Mouse (Mus musculus): ENCODE results near the gene Nav2. TPM values are rescaled to one million over a fixed set of nuclear protein-coding genes. Genes with fewer than 3 reads are reported as not detected.

Gene Nav2
- polyA plus RNA-seq, 1 experiment from 2014 or later = 34.9 TPM

- no peak overlapping the region for H3K4me3 ChIP-seq (ENCODE audit: control insufficient read depth in 1 of 2, insufficient read depth in 1 of 2, low read depth in 1 of 2, low read length in 2 of 2)
- H3K4me1 ChIP-seq (ENCODE audit: control insufficient read depth in 2 of 2, insufficient read depth in 2 of 2, low read length in 2 of 2) = peaks cover 37 to 56% of the 10 kb centered on the region in 2 experiments
- peak overlapping the region; percentile 50 for H3K9ac ChIP-seq (ENCODE audit: low read length)
- 26% methylated on average over 9 of the region's 9 CpGs for WGBS
- H3K36me3 ChIP-seq (ENCODE audit: control insufficient read depth, insufficient read depth, low read length) = no peaks in the 10 kb centered on the region
- peak overlapping the region; percentile 0 to 46; a peak in 3 of 4 replicates for H3K27ac ChIP-seq (replicated peaks in 1 of 2; ENCODE audit: control insufficient read depth in 1 of 2, insufficient read depth in 1 of 2, low read depth in 2 of 2, low read length in 2 of 2)
- H3K27me3 ChIP-seq (ENCODE audit: control insufficient read depth, insufficient read depth, low read length) = no peaks in the 10 kb centered on the region
- no peak overlapping the region for H3K4me2 ChIP-seq (ENCODE audit: low read length)
- no peaks in the 10 kb centered on the region for H3K9me3 ChIP-seq (ENCODE audit: control insufficient read depth, low read length)
- no peak for ATAC-seq (ENCODE audit: insufficient number of reproducible peaks, insufficient read depth, low FRiP score, low read depth)
These were observed 253.6 kb downstream of the Nav2 start for GRCm38 (mm10) chr7:49162079-49162478.

- Histone ChIP-seq H3K36me3 (ENCODE audit: control insufficient read depth, insufficient read depth, low read length) (no peaks in the 10 kb centered on the region), H3K4me2 (ENCODE audit: low read length) (no peak overlapping the region), H3K4me3 (ENCODE audit: control insufficient read depth in 1 of 2, insufficient read depth in 1 of 2, low read depth in 1 of 2, low read length in 2 of 2) (no peak overlapping the region), H3K27me3 (ENCODE audit: control insufficient read depth, insufficient read depth, low read length) (no peaks in the 10 kb centered on the region), H3K9me3 (ENCODE audit: control insufficient read depth, low read length) (no peaks in the 10 kb centered on the region), H3K4me1 (ENCODE audit: control insufficient read depth in 2 of 2, insufficient read depth in 2 of 2, low read length in 2 of 2) (peaks cover 34 to 49% of the 10 kb centered on the region in 2 experiments), H3K9ac (ENCODE audit: low read length) (0 out of 2 replicates have a peak overlapping the region, but pooled peaks have one; percentile 7), H3K27ac (replicated peaks in 1 of 2; ENCODE audit: control insufficient read depth in 1 of 2, insufficient read depth in 1 of 2, low read depth in 2 of 2, low read length in 2 of 2) (peak overlapping the region in 1 of 2 experiments; percentile 10; a peak in 1 of 4 replicates)
- 60% methylated on average over 11 of the region's 11 CpGs for WGBS
- no peak for ATAC-seq (ENCODE audit: insufficient number of reproducible peaks, insufficient read depth, low FRiP score, low read depth)
These were observed 255.3 kb downstream of the Nav2 start for GRCm38 (mm10) chr7:49163789-49164188.

- Histone ChIP-seq H3K4me1 (ENCODE audit: control insufficient read depth in 2 of 2, insufficient read depth in 2 of 2, low read length in 2 of 2) (peaks cover 23 to 38% of the 10 kb centered on the region in 2 experiments), H3K9me3 (ENCODE audit: control insufficient read depth, low read length) (no peaks in the 10 kb centered on the region), H3K9ac (ENCODE audit: low read length) (no peak overlapping the region), H3K36me3 (ENCODE audit: control insufficient read depth, insufficient read depth, low read length) (no peaks in the 10 kb centered on the region), H3K4me2 (ENCODE audit: low read length) (no peak overlapping the region), H3K27me3 (ENCODE audit: control insufficient read depth, insufficient read depth, low read length) (no peaks in the 10 kb centered on the region), H3K27ac (replicated peaks in 1 of 2; ENCODE audit: control insufficient read depth in 1 of 2, insufficient read depth in 1 of 2, low read depth in 2 of 2, low read length in 2 of 2) (no peak overlapping the region), H3K4me3 (ENCODE audit: control insufficient read depth in 1 of 2, insufficient read depth in 1 of 2, low read depth in 1 of 2, low read length in 2 of 2) (no peak overlapping the region)
- WGBS = 87% methylated on average over 8 of the region's 8 CpGs
- no peak for ATAC-seq (ENCODE audit: insufficient number of reproducible peaks, insufficient read depth, low FRiP score, low read depth)
These were observed 256.4 kb downstream of the Nav2 start for GRCm38 (mm10) chr7:49164868-49165267.

GRCm38 (mm10) chr7:49172926-49173325, 264.4 kb downstream of the Nav2 start:
- peaks cover 25 to 33% of the 10 kb centered on the region in 2 experiments for H3K4me1 ChIP-seq (ENCODE audit: control insufficient read depth in 2 of 2, insufficient read depth in 2 of 2, low read length in 2 of 2)
- H3K9ac ChIP-seq (ENCODE audit: low read length) = no peak overlapping the region
- H3K4me2 ChIP-seq (ENCODE audit: low read length) = no peak overlapping the region
- no peak overlapping the region; a peak in 1 of 4 replicates for H3K27ac ChIP-seq (replicated peaks in 1 of 2; ENCODE audit: control insufficient read depth in 1 of 2, insufficient read depth in 1 of 2, low read depth in 2 of 2, low read length in 2 of 2)
- 52% methylated on average over 3 of the region's 3 CpGs for WGBS
- no peak overlapping the region for H3K4me3 ChIP-seq (ENCODE audit: control insufficient read depth in 1 of 2, insufficient read depth in 1 of 2, low read depth in 1 of 2, low read length in 2 of 2)
- no peak for ATAC-seq (ENCODE audit: insufficient number of reproducible peaks, insufficient read depth, low FRiP score, low read depth)
- no peaks in the 10 kb centered on the region for H3K27me3 ChIP-seq (ENCODE audit: control insufficient read depth, insufficient read depth, low read length)
- no peaks in the 10 kb centered on the region for H3K9me3 ChIP-seq (ENCODE audit: control insufficient read depth, low read length)
- H3K36me3 ChIP-seq (ENCODE audit: control insufficient read depth, insufficient read depth, low read length) = no peaks in the 10 kb centered on the region

- WGBS = 76% methylated on average over 9 of the region's 9 CpGs
- H3K36me3 ChIP-seq (ENCODE audit: control insufficient read depth, insufficient read depth, low read length) = no peaks in the 10 kb centered on the region
- ATAC-seq (ENCODE audit: insufficient number of reproducible peaks, insufficient read depth, low FRiP score, low read depth) = no peak
- H3K4me2 ChIP-seq (ENCODE audit: low read length) = no peak overlapping the region
- no peaks in the 10 kb centered on the region for H3K27me3 ChIP-seq (ENCODE audit: control insufficient read depth, insufficient read depth, low read length)
- H3K27ac ChIP-seq (replicated peaks in 1 of 2; ENCODE audit: control insufficient read depth in 1 of 2, insufficient read depth in 1 of 2, low read depth in 2 of 2, low read length in 2 of 2) = no peak overlapping the region; a peak in 1 of 4 replicates
- H3K4me3 ChIP-seq (ENCODE audit: control insufficient read depth in 1 of 2, insufficient read depth in 1 of 2, low read depth in 1 of 2, low read length in 2 of 2) = no peak overlapping the region
- peaks cover 28 to 47% of the 10 kb centered on the region in 2 experiments for H3K4me1 ChIP-seq (ENCODE audit: control insufficient read depth in 2 of 2, insufficient read depth in 2 of 2, low read length in 2 of 2)
- H3K9ac ChIP-seq (ENCODE audit: low read length) = no peak overlapping the region
- no peaks in the 10 kb centered on the region for H3K9me3 ChIP-seq (ENCODE audit: control insufficient read depth, low read length)
These were observed 267.4 kb downstream of the Nav2 start for GRCm38 (mm10) chr7:49175784-49176409.

GRCm38 (mm10) chr7:49176590-49177201, 268.2 kb downstream of the Nav2 start:
- H3K27ac ChIP-seq (replicated peaks in 1 of 2; ENCODE audit: control insufficient read depth in 1 of 2, insufficient read depth in 1 of 2, low read depth in 2 of 2, low read length in 2 of 2) = peak overlapping the region; percentile 23 to 58; a peak in 1 of 4 replicates

GRCm38 (mm10) chr7:49178217-49178616, 269.7 kb downstream of the Nav2 start:
- no peaks in the 10 kb centered on the region for H3K9me3 ChIP-seq (ENCODE audit: control insufficient read depth, low read length)
- H3K4me2 ChIP-seq (ENCODE audit: low read length) = no peak overlapping the region
- H3K4me1 ChIP-seq (ENCODE audit: control insufficient read depth in 2 of 2, insufficient read depth in 2 of 2, low read length in 2 of 2) = peaks cover 29 to 52% of the 10 kb centered on the region in 2 experiments
- no peaks in the 10 kb centered on the region for H3K27me3 ChIP-seq (ENCODE audit: control insufficient read depth, insufficient read depth, low read length)
- ATAC-seq (ENCODE audit: insufficient number of reproducible peaks, insufficient read depth, low FRiP score, low read depth) = no peak
- H3K4me3 ChIP-seq (ENCODE audit: control insufficient read depth in 1 of 2, insufficient read depth in 1 of 2, low read depth in 1 of 2, low read length in 2 of 2) = no peak overlapping the region
- no peak overlapping the region for H3K27ac ChIP-seq (replicated peaks in 1 of 2; ENCODE audit: control insufficient read depth in 1 of 2, insufficient read depth in 1 of 2, low read depth in 2 of 2, low read length in 2 of 2)
- 44% methylated on average over 4 of the region's 4 CpGs for WGBS
- no peaks in the 10 kb centered on the region for H3K36me3 ChIP-seq (ENCODE audit: control insufficient read depth, insufficient read depth, low read length)
- no peak overlapping the region for H3K9ac ChIP-seq (ENCODE audit: low read length)

More at GRCm38 (mm10) chr7:49176590-49177201, 268.2 kb downstream of the Nav2 start:
- no peaks in the 10 kb centered on the region for H3K36me3 ChIP-seq (ENCODE audit: control insufficient read depth, insufficient read depth, low read length)
- H3K27me3 ChIP-seq (ENCODE audit: control insufficient read depth, insufficient read depth, low read length) = no peaks in the 10 kb centered on the region
- H3K4me1 ChIP-seq (ENCODE audit: control insufficient read depth in 2 of 2, insufficient read depth in 2 of 2, low read length in 2 of 2) = peaks cover 34 to 55% of the 10 kb centered on the region in 2 experiments
- ATAC-seq (ENCODE audit: insufficient number of reproducible peaks, insufficient read depth, low FRiP score, low read depth) = no peak
- no peak overlapping the region for H3K9ac ChIP-seq (ENCODE audit: low read length)
- H3K9me3 ChIP-seq (ENCODE audit: control insufficient read depth, low read length) = no peaks in the 10 kb centered on the region
- no peak overlapping the region for H3K4me3 ChIP-seq (ENCODE audit: control insufficient read depth in 1 of 2, insufficient read depth in 1 of 2, low read depth in 1 of 2, low read length in 2 of 2)
- 59% methylated on average over 21 of the region's 21 CpGs for WGBS
- H3K4me2 ChIP-seq (ENCODE audit: low read length) = peak overlapping the region; percentile 33
